Mouse (Mus musculus): ENCODE data around the gene Tdp2. TPM values are rescaled to one million over a fixed set of nuclear protein-coding genes. Genes with fewer than 3 reads are reported as not detected.

The Tdp2 gene
- 52.3 and 65.6 TPM in 2 replicates for polyA plus RNA-seq (2012)

GRCm38 (mm10) chr13:24831353-24832130, at the start of gene Tdp2, which contains the start of gene Acot13:
Gene Tdp2 (plus strand): TSS chr13:24831679.
Gene Acot13 (minus strand): TSS chr13:24831540.

GRCm38 (mm10) chr13:24801308-24801921, 30.1 kb upstream of the Tdp2 start, which contains the start of gene BC005537:
Gene BC005537 (plus strand): TSS chr13:24801657.

GRCm38 (mm10) chr13:24844983-24845955, 13.8 kb downstream of the Tdp2 start, which contains the start of gene D130043K22Rik:
Gene D130043K22Rik (plus strand): TSS chr13:24845135.

Other genes with a start within 250 kb of the Tdp2 start
- 14.2 and 16.6 TPM in 2 replicates for gene Ripor2, start 249.5 kb upstream of the Tdp2 start, polyA plus RNA-seq (2012)
- gene Armh2, start 90.4 kb upstream of the Tdp2 start, polyA plus RNA-seq (2012): not detected in 2 replicates
- 9.4 and 11.4 TPM in 2 replicates for gene Gmnn, start 69.8 kb upstream of the Tdp2 start, polyA plus RNA-seq (2012)
- 88.7 and 91.4 TPM in 2 replicates for gene BC005537, start 30.0 kb upstream of the Tdp2 start, polyA plus RNA-seq (2012)
- 28.5 and 33.7 TPM in 2 replicates for gene Acot13, start 139 bp upstream of the Tdp2 start, polyA plus RNA-seq (2012)
- not detected in 2 replicates for gene D130043K22Rik, start 13.5 kb downstream of the Tdp2 start, polyA plus RNA-seq (2012)
- 0.57 and 0.64 TPM in 2 replicates for gene Aldh5a1, start 106.0 kb downstream of the Tdp2 start, polyA plus RNA-seq (2012)
- gene Gpld1, start 111.5 kb downstream of the Tdp2 start, polyA plus RNA-seq (2012): 0.12 and 0.13 TPM in 2 replicates
- gene Mrs2, start 188.7 kb downstream of the Tdp2 start, polyA plus RNA-seq (2012): 4.4 and 5.8 TPM in 2 replicates
- gene Dcdc2a, start 224.3 kb downstream of the Tdp2 start, polyA plus RNA-seq (2012): not detected in 2 replicates